Mouse (Mus musculus) midbrain, postnatal 0 days (tissue): ENCODE measurements at regions not wholly inside any gene's neighbourhood (a gene's known extent, or its start where the extent isn't known, plus 50 kb on each side); places are given as distances from the start of the nearest gene placed in this dataset.

Experiments
- ATAC-seq: fragments of 200-750 bp; cut with Nextera tagmentation; 2 replicates; pipeline ENCODE4 v1.8.0; 2017; ENCODE audit warnings: moderate number of reproducible peaks, mild to moderate bottlenecking, moderate TSS enrichment, moderate library complexity; ENCODE audit not compliant: low FRiP score
- DNase-seq: peaks from one replicate; pipeline ENCODE4 v3.0.0-alpha.2; 2015; ENCODE audit warnings: low spot score
- H3K27ac ChIP-seq: fragments of 300-500 bp; sonication (generic); 2 replicates; pipeline ENCODE4 v1.5.1; 2014; ENCODE audit warnings: low read depth, mild to moderate bottlenecking, low read length, mixed read lengths
- H3K27me3 ChIP-seq: fragments of 300-500 bp; sonication (generic); 2 replicates; pipeline ENCODE4 v1.6.1; 2014; ENCODE audit warnings: low read length, control low read depth, mixed read lengths; ENCODE audit not compliant: insufficient read depth
- H3K36me3 ChIP-seq: fragments of 300-500 bp; sonication (generic); 2 replicates; pipeline ENCODE4 v1.6.1; 2014; ENCODE audit warnings: low read length, control low read depth, mixed read lengths; ENCODE audit not compliant: insufficient read depth
- H3K4me1 ChIP-seq: fragments of 300-500 bp; sonication (generic); 2 replicates; pipeline ENCODE4 v1.6.1; 2014; ENCODE audit warnings: mild to moderate bottlenecking, control low read depth, antibody characterized with exemption, low read length, mixed read lengths; ENCODE audit not compliant: insufficient read depth
- H3K4me2 ChIP-seq: fragments of 300-500 bp; sonication (generic); 2 replicates; pipeline ENCODE4 v1.6.1; 2014; ENCODE audit warnings: low read depth, mild to moderate bottlenecking, low read length, mixed read lengths; ENCODE audit not compliant: poor library complexity, severe bottlenecking
- H3K4me3 ChIP-seq: fragments of 300-500 bp; sonication (generic); 2 replicates; pipeline ENCODE4 v1.5.1; 2014; ENCODE audit warnings: low read depth, mild to moderate bottlenecking, low read length, moderate library complexity
- H3K9ac ChIP-seq: fragments of 300-500 bp; sonication (generic); replicated peaks from 2 replicates; pipeline ENCODE4 v1.6.1; 2014; ENCODE audit warnings: mild to moderate bottlenecking, low read length, moderate library complexity, mixed read lengths; ENCODE audit not compliant: poor library complexity, severe bottlenecking
- H3K9me3 ChIP-seq: fragments of 300-500 bp; sonication (generic); 2 replicates; pipeline ENCODE4 v1.6.1; 2016; ENCODE audit warnings: low read length, control low read depth
- CTCF ChIP-seq: IDR thresholded peaks from 2 replicates; pipeline ENCODE4 v1.5.1; 2016; ENCODE audit warnings: antibody characterized with exemption, mild to moderate bottlenecking
- WGBS: fragments of 180-500 bp; shearing (Covaris S2); extraction: QIAGEN DNeasy Blood & Tissue Kit; methylation state at CpG from one replicate; pipeline ENCODE4 v1.1.7; 2014; 5-methylcytosine and 5-hydroxymethylcytosine counted together

GRCm38 (mm10) chr1:104424796-104425195, 343.5 kb upstream of the Cdh20 start:
- H3K9me3 ChIP-seq: no peaks in the 10 kb centered on the region
- DNase-seq (no peak), ATAC-seq (no peak)
- no peaks in the 10 kb centered on the region for H3K36me3 ChIP-seq
- TF ChIP-seq CTCF: no peak
- H3K27ac ChIP-seq: no peak overlapping the region
- no peaks in the 10 kb centered on the region for H3K27me3 ChIP-seq
- no peaks in the 10 kb centered on the region for H3K4me1 ChIP-seq
- no peak overlapping the region for H3K4me3 ChIP-seq
- whole genome bisulfite sequencing: 92% methylated on average over 1 of the region's 1 CpGs
- H3K9ac ChIP-seq: no peak overlapping the region
- H3K4me2 ChIP-seq: no peak overlapping the region

- Histone ChIP-seq H3K36me3 (no peaks in the 10 kb centered on the region), H3K4me2 (no peak overlapping the region), H3K9me3 (no peaks in the 10 kb centered on the region), H3K9ac (no peak overlapping the region), H3K27me3 (no peaks in the 10 kb centered on the region), H3K4me1 (no peaks in the 10 kb centered on the region), H3K27ac (no peak overlapping the region), H3K4me3 (no peak overlapping the region)
- ATAC-seq (no peak), DNase-seq (peak; percentile 27)
- TF ChIP-seq CTCF: no peak
- WGBS: 55% methylated on average over 1 of the region's 1 CpGs
Measured at GRCm38 (mm10) chr1:104425307-104425706, 343.0 kb upstream of the Cdh20 start.

GRCm38 (mm10) chr1:104449678-104450077, 318.7 kb upstream of the Cdh20 start:
- no peaks in the 10 kb centered on the region for H3K36me3 ChIP-seq
- H3K27me3 ChIP-seq: no peaks in the 10 kb centered on the region
- H3K4me1 ChIP-seq: no peaks in the 10 kb centered on the region
- 74% methylated on average over 4 of the region's 4 CpGs for WGBS
- no peak for DNase-seq
- ATAC-seq: no peak
- no peak overlapping the region for H3K9ac ChIP-seq
- no peak overlapping the region for H3K4me3 ChIP-seq
- H3K4me2 ChIP-seq: no peak overlapping the region
- H3K9me3 ChIP-seq: no peaks in the 10 kb centered on the region
- no peak for TF ChIP-seq CTCF
- no peak overlapping the region for H3K27ac ChIP-seq

DNA sequence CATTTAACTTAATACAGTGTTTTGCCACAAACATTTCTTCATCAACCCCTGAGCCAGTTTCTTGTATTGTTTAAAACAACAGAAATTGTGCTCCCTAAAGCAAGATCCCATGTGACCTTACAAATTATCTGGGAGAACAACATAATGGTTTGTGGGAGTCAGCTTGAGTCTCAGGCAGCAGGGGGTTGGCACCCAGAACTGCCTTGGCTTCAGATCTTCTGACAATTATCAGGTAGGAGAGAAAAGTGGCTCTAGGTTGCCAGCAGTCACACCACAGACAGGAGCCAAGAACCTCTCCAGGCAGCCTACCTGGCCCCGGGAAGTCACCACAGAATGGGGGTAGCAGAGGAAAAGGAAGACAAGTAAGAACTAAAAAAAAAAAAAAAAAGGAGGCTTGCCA, 299.8 kb upstream of the Cdh20 start:
- Histone ChIP-seq H3K4me1 (no peaks in the 10 kb centered on the region), H3K9me3 (no peaks in the 10 kb centered on the region), H3K27ac (no peak overlapping the region), H3K9ac (no peak overlapping the region), H3K27me3 (no peaks in the 10 kb centered on the region), H3K4me3 (no peak overlapping the region), H3K36me3 (no peaks in the 10 kb centered on the region), H3K4me2 (no peak overlapping the region)
- DNase-seq: no peak
- no peak for TF ChIP-seq CTCF
- ATAC-seq: no peak
- WGBS: 83% methylated on average over 1 of the region's 1 CpGs

- H3K9me3 ChIP-seq: no peaks in the 10 kb centered on the region
- H3K9ac ChIP-seq: no peak overlapping the region
- no peaks in the 10 kb centered on the region for H3K4me1 ChIP-seq
- ATAC-seq (no peak), DNase-seq (peak; percentile 38)
- TF ChIP-seq CTCF: no peak
- no peak overlapping the region for H3K27ac ChIP-seq
- no peaks in the 10 kb centered on the region for H3K27me3 ChIP-seq
- no peaks in the 10 kb centered on the region for H3K36me3 ChIP-seq
- WGBS: 41% methylated on average over 2 of the region's 2 CpGs
- no peak overlapping the region for H3K4me2 ChIP-seq
- H3K4me3 ChIP-seq: no peak overlapping the region
Measured at GRCm38 (mm10) chr1:104479757-104480156, 288.6 kb upstream of the Cdh20 start.
